Mouse (Mus musculus): ENCODE results near the gene Chic2. TPM values are rescaled to one million over a fixed set of nuclear protein-coding genes. Genes with fewer than 3 reads are reported as not detected.

Chic2 gene
- 29.9 and 33.8 TPM in 2 replicates for polyA plus RNA-seq (2012; rRNA removed)

- peak; percentile 80 for DNase-seq (ENCODE audit: low spot score)
These were observed at the start of gene Chic2 for GRCm38 (mm10) chr5:75044310-75044904. Gene Chic2, minus strand, starts transcription at chr5:75044774.

- no peak for DNase-seq (ENCODE audit: low spot score)
These were observed 41.3 kb upstream of the Chic2 start for GRCm38 (mm10) chr5:75085906-75086305.

DNA sequence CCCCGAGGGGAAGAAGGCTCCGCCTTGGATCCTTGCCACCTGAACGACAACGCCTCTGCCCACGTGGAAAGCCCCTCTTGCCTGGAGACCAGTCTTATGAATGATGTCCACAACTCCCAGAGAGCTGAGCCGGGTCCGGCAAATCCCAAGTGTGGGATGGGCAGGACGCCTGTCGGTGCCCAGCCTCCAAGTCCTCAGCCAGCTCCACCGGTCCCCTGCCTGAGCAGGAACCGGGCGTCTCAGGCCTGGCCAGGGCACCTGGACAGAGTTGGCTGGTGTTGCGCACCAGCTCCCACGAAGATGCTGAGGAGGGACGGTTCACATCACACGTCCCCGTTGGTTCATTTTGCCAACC is 40.9 kb upstream of the Chic2 start:
- DNase-seq (ENCODE audit: low spot score), result no peak

DNA sequence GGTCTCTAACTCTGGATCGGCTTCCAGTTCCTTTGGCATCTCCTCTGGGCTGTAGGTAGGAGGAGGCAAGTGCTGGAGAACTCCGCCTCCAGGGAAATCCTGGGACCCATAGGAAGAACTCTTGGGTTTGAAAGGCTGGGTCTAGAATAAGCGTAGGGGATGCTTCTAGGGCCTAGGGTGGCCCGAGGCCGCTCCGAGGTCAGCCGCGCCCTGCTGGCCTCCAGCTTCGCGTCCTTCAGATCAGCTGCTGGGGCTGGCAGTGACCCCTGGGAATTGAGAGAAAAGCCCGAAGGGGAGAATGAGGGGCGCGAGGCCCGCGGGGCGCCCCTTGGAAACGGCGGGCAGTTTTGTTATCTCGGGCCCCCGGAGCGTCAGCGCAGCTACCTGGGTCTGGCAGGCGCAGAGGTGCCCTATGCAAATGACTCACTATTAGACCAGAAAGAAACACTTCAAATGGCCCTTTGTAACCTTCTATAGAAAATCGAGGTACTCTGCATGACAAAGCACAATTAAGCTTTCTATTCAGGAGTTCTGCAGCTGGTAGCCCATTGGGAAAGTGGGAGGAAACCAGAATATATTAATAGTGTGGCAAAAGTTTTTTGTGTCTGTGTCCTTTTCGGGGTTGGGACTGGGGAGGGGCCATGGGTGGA is 40.4 kb upstream of the Chic2 start:
- no peak for DNase-seq (ENCODE audit: low spot score)

- no peak for DNase-seq (ENCODE audit: low spot score)
These were observed 39.9 kb upstream of the Chic2 start for GRCm38 (mm10) chr5:75084393-75084870.

DNA sequence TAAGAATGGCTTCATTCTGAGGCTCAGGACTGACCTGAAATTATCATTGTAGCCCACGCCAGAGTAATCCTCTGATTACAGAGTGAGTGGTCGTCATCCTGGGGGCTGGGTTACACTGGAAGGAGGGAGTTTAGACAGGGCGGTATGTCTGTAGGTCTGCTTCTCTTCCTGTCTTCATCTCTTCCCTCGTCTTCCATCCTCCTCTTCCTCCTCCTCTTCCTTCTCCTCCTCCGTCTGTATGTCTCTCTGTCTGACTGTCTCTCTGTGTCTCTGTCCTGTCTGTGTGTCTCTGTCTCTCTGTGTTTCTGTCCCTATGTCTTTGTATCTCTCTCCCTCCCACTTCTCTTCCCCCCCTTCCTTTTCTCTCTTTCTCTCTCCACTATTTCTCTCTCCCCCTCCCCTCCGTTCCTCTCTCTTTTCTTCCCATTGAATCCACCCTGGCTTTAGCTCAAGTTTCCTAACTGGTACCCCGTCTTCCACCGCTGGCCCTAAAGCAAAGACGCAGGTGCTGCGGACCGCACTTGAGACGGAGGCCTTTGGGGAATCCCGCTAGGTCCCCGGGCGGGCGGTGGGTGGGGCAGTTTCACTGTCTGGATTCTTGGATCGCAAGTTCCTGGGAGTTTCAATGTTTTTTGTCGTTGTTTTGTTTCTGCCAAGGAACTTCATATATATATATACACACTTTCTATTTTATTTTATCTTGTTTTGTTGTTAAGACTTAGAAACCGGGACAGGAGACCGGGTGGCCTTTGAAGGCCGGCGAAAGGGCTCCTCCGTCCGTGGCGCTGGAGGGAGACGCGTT is 39.2 kb upstream of the Chic2 start:
- DNase-seq (ENCODE audit: low spot score), result no peak

- no peak for DNase-seq (ENCODE audit: low spot score)
These were observed 38.5 kb upstream of the Chic2 start for GRCm38 (mm10) chr5:75083061-75083460.

- no peak for DNase-seq (ENCODE audit: low spot score)
These were observed 37.9 kb upstream of the Chic2 start for GRCm38 (mm10) chr5:75082439-75082838.

GRCm38 (mm10) chr5:75079564-75079963 is 35.0 kb upstream of the Chic2 start:
- no peak for DNase-seq (ENCODE audit: low spot score)

DNA sequence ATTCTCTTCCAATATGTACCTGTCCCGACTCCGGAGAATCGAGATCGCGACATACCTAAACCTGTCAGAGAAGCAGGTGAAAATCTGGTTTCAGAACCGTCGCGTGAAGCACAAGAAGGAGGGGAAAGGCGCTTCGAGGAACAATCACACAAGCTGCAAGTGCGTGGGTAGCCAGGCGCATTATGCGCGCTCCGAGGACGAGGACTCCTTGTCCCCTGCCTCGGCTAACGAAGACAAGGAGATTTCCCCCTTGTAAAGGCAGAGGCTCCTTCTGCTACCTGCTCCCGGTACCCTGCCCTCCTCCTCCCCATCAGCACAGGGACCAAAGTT is 32.4 kb upstream of the Chic2 start:
- no peak for DNase-seq (ENCODE audit: low spot score)

DNA sequence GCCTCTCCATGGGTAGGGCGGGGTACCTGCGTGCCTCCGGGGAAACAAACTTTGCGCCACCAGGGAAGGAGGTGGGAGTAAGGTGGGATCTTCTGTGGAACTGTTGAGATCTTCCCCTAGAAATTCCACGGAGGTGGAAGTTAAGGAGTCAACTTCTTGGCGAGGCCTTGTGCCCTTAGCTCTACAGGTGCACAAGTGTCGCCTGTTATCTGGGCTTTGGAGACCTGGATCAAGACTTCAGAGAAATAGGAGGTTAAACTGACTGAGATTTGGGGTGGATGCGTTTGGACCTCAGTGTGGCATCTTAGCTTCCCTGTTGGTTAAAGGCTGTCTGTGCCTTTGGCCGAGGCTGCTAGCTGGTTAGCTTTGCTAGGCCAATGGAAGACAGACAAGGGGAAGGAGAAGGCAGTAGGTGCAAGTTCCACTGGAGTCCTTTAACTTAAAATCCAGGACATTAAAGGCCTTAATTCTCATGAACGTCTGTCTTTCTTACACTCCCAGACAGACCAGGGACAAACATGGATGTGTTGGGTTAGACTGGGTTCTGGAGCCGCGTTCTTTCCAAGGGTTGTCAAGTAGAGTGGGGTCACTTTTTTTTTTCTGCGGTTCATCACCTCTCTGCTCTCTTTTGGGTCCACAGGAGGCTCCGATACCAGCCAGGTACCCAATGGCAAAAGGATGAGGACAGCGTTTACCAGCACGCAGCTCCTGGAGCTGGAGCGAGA is 31.9 kb upstream of the Chic2 start:
- DNase-seq (ENCODE audit: low spot score), result no peak

GRCm38 (mm10) chr5:75075383-75075941 is 30.9 kb upstream of the Chic2 start, which contains the start of gene Gsx2:
Gene Gsx2, plus strand, starts transcription at chr5:75075601.
- DNase-seq (ENCODE audit: low spot score), result no peak

DNA sequence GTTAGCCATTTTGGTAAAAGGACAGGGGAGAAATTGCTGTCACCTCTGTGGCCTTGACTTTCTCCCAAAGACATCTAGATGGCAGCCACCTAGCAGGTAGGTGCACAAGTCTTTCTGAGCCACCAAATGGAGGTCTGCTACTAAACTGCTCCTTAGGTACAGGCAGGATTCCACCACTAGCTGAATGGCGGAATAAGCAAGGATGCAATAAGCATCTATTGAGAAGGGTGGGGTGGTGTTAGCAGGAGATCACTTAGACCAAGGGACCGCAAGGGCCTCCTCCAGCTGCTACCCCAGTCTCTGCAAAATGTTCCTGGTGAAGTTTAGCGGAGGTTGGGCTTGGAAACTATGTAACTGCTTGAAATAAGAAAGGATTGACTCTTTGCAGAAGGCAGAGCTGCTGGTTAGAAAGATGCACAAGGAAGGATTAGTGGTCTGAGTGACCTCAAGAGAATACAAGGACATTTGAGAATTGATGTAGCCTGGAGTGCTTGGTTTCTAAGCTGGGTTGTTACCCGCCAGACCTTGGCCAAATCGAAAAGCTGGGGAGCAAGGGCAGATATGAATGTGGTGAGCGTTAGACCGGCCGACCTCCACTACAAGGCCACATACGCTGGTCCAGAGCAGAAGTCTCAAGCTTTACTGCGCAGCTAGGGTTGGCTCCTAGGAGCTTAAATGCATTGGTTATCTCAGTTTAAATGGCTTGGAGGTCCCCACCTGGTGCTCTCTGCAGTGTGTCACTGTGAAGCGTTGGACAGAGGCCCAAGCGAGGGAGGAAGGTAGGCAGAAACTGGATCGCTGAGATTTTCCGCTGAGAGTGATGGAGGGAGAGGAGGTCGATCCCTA is 30.2 kb upstream of the Chic2 start:
- no peak for DNase-seq (ENCODE audit: low spot score)

DNA sequence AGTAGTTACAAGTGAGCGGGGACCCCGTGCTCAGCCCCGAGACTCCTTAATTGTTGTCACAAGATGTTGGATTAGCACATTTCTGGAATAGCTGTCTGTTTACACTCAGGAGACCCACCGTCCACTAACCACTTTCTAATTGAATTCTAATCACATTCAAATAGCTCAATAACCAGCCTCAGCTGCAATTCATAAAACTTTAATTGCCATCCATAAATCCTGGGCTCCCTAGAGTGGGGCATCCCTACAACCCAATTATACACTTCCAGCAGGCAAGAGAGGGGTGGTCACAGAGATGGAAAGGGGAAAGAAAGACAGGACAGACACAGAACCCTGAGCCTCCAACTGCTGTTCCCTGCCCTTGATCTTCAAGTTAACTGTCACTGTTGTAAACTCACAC is 29.6 kb upstream of the Chic2 start:
- DNase-seq (ENCODE audit: low spot score), result no peak

GRCm38 (mm10) chr5:75073684-75074083 is 29.1 kb upstream of the Chic2 start:
- no peak for DNase-seq (ENCODE audit: low spot score)

DNA sequence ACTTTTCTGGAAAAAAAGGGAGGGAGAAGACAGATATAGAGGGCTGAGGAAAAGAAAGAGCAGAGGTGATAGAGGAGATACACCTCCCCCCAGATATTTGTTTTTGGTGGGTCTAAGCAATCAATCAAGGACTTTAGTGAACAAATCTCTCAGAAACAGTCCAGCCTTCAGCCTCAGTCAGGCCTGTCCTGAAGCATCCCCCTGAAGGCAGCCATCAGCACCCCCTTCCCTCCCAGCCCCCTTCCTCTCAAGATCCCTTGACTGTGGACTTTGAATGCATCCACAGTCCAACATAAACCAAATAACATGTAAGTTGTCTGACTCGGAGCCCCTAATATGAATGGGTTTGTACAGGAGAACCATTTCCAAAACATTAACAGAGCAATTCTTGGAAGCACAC is 28.6 kb upstream of the Chic2 start:
- DNase-seq (ENCODE audit: low spot score), result no peak

GRCm38 (mm10) chr5:75072532-75072931 is 28.0 kb upstream of the Chic2 start:
- DNase-seq (ENCODE audit: low spot score), result no peak

- DNase-seq (ENCODE audit: low spot score), result no peak
These were observed 27.4 kb upstream of the Chic2 start for GRCm38 (mm10) chr5:75071951-75072350.

GRCm38 (mm10) chr5:75070656-75071375 is 26.2 kb upstream of the Chic2 start:
- DNase-seq (ENCODE audit: low spot score), result no peak

GRCm38 (mm10) chr5:75070132-75070531 is 25.6 kb upstream of the Chic2 start:
- DNase-seq (ENCODE audit: low spot score), result no peak

Measured in urinary bladder, adult 2 months (tissue).